Mouse (Mus musculus): ENCODE measurements at regions not wholly inside any gene's neighbourhood (a gene's known extent, or its start where the extent isn't known, plus 50 kb on each side); places are given as distances from the start of the nearest gene placed in this dataset.
A peak's percentile ranks its signal among the peaks of the same experiment; 100 is the strongest.

DNA sequence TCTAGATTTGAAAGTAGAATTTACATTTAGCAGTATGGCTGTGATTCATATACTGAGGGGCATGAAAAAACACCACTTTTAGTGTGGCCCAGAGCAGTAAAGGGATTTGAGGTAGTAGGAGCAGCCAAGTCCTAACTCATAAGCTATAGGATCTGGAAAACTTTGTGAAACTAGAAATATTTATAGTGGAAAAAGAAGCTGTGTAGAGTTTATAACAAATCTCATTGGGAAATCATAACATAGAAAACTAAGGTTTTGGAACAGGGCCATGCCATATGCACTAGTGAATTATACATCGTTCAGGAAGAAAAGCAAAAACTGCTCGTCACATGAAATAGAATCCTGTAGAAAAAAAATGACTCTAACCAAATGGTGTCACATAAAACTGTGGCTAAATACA lies 143.7 kb upstream of the Aldoart1 start:
- H3K4me2 ChIP-seq (ENCODE audit: low read depth, low read length, poor library complexity, severe bottlenecking): no peak overlapping the region
- no peaks in the 10 kb centered on the region for H3K27me3 ChIP-seq (ENCODE audit: insufficient read depth, low read length)
- H3K4me3 ChIP-seq (ENCODE audit: low read depth, low read length): no peak overlapping the region
- DNase-seq (ENCODE audit: low spot score) (no peak), ATAC-seq (ENCODE audit: low FRiP score) (no peak)
- 77% methylated on average over 2 of the region's 2 CpGs for WGBS
- no peaks in the 10 kb centered on the region for H3K36me3 ChIP-seq (ENCODE audit: insufficient read depth, low read length)
- no peaks in the 10 kb centered on the region for H3K4me1 ChIP-seq (ENCODE audit: insufficient read depth, low read length)
- H3K9me3 ChIP-seq (ENCODE audit: low read length): no peaks in the 10 kb centered on the region
- no peak overlapping the region for H3K9ac ChIP-seq (replicated peaks; ENCODE audit: low read length, poor library complexity, severe bottlenecking)
- no peak overlapping the region for H3K27ac ChIP-seq (ENCODE audit: low read depth, low read length)
- no peak for TF ChIP-seq CTCF (IDR thresholded peaks at IDR 0.05)

DNA sequence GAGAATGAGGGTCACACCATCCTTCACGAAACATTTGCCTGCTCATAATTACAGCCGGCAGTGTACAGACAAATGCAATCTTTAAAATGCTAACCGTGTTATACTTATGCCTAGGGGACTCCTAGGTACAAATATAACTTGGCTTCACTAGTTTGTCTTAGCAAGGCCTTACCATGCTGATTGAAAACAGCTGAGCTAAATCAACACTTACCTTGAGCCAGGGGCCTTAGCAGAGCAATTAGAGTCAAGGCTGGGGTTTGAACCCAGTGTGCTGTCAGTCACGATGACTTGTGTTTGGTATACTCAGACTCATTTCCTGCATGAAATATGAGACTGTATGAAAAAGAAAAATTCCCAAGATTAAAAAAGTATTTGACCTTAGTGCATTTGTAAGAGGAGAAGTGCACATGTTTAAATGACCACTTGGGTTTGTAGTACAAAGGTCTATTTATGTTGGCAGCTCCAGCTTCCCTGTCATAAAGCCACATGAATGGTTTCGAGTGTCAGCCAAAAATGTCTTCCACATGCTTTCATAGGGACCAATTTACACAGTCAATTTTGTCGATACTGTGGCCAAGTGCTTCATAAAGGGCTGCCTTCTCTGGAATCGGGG lies 94.0 kb upstream of the Aldoart1 start:
- ATAC-seq (ENCODE audit: low FRiP score): no peak
- WGBS: 69% methylated on average over 7 of the region's 7 CpGs
- peak; percentile 32 for DNase-seq (ENCODE audit: low spot score)

DNA sequence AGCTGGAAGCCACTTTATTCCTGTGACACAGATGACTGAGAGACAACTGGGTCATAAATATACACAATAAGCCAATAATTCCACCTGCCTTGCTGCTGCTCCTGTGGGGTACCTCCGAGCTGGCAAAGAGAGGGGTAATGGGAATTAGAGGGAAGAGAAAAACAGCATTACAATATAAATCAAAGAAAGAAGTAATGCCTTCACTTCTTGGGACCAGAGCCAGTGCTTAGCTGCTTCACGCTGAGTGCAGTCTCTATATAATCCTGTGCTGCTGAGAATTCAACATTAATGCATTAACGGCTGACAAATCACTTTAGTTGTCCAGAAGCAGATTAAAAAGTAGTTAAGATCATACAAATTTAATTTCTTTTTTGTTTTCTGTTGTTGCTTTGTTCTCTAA lies 71.0 kb upstream of the Aldoart1 start:
- H3K9me3 ChIP-seq (ENCODE audit: low read length): no peaks in the 10 kb centered on the region
- no peaks in the 10 kb centered on the region for H3K27me3 ChIP-seq (ENCODE audit: insufficient read depth, low read length)
- no peak overlapping the region for H3K27ac ChIP-seq (ENCODE audit: low read depth, low read length)
- ATAC-seq (ENCODE audit: low FRiP score): no peak
- WGBS: 36% methylated on average over 3 of the region's 3 CpGs
- H3K4me3 ChIP-seq (ENCODE audit: low read depth, low read length): no peak overlapping the region
- no peaks in the 10 kb centered on the region for H3K36me3 ChIP-seq (ENCODE audit: insufficient read depth, low read length)
- no peaks in the 10 kb centered on the region for H3K4me1 ChIP-seq (ENCODE audit: insufficient read depth, low read length)
- no peak overlapping the region for H3K4me2 ChIP-seq (ENCODE audit: low read depth, low read length, poor library complexity, severe bottlenecking)
- peak; percentile 27 for DNase-seq (ENCODE audit: low spot score)
- no peak overlapping the region for H3K9ac ChIP-seq (replicated peaks; ENCODE audit: low read length, poor library complexity, severe bottlenecking)
- no peak for TF ChIP-seq CTCF (IDR thresholded peaks at IDR 0.05)

More for the DNA sequence above, 94.0 kb upstream of the Aldoart1 start:
- no peaks in the 10 kb centered on the region for H3K4me1 ChIP-seq (ENCODE audit: insufficient read depth, low read length)
- H3K4me3 ChIP-seq (ENCODE audit: low read depth, low read length): no peak overlapping the region
- TF ChIP-seq CTCF (IDR thresholded peaks at IDR 0.05): no peak
- no peaks in the 10 kb centered on the region for H3K9me3 ChIP-seq (ENCODE audit: low read length)
- H3K27me3 ChIP-seq (ENCODE audit: insufficient read depth, low read length): no peaks in the 10 kb centered on the region
- H3K9ac ChIP-seq (replicated peaks; ENCODE audit: low read length, poor library complexity, severe bottlenecking): no peak overlapping the region
- no peak overlapping the region for H3K4me2 ChIP-seq (ENCODE audit: low read depth, low read length, poor library complexity, severe bottlenecking)
- no peaks in the 10 kb centered on the region for H3K36me3 ChIP-seq (ENCODE audit: insufficient read depth, low read length)
- H3K27ac ChIP-seq (ENCODE audit: low read depth, low read length): no peak overlapping the region

DNA sequence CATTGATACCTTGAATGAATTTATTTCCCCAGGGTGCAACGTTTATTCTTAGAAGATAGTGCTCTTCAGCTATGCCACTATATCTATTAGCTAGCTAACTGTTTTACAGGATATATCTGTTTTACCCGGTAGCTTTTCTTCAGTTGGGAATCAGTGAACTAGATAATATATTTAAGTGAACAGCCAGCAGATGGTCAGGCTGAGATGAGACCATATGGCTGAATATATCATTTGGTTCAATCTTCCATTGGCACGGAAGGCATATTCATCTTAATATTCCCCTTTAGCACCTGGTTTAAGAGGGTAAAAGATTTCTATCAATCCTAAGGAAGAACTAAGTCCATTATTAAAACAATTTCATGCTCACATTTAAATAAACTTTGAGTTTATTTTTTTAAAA lies 62.6 kb upstream of the Aldoart1 start:
- no peak overlapping the region for H3K4me2 ChIP-seq (ENCODE audit: low read depth, low read length, poor library complexity, severe bottlenecking)
- no peak for TF ChIP-seq CTCF (IDR thresholded peaks at IDR 0.05)
- no peak overlapping the region for H3K9ac ChIP-seq (replicated peaks; ENCODE audit: low read length, poor library complexity, severe bottlenecking)
- H3K27me3 ChIP-seq (ENCODE audit: insufficient read depth, low read length): no peaks in the 10 kb centered on the region
- no peak overlapping the region for H3K4me3 ChIP-seq (ENCODE audit: low read depth, low read length)
- no peak for ATAC-seq (ENCODE audit: low FRiP score)
- no peaks in the 10 kb centered on the region for H3K36me3 ChIP-seq (ENCODE audit: insufficient read depth, low read length)
- H3K9me3 ChIP-seq (ENCODE audit: low read length): no peaks in the 10 kb centered on the region
- WGBS: 86% methylated on average over 3 of the region's 3 CpGs
- peak; percentile 44 for DNase-seq (ENCODE audit: low spot score)
- H3K4me1 ChIP-seq (ENCODE audit: insufficient read depth, low read length): no peaks in the 10 kb centered on the region
- no peak overlapping the region for H3K27ac ChIP-seq (ENCODE audit: low read depth, low read length)

All from midbrain, postnatal 0 days (tissue).